Mouse (Mus musculus) hindbrain, embryonic 16.5 days (tissue): ENCODE data around the gene Pigc. TPM values are rescaled to one million over a fixed set of nuclear protein-coding genes. Genes with fewer than 3 reads are reported as not detected.

ENCODE experiments used
- ATAC-seq: fragments of 200-750 bp; cut with Nextera tagmentation; 2 replicates; pipeline ENCODE4 v1.8.0; 2017; ENCODE audit warnings: moderate TSS enrichment, moderate library complexity
- H3K27ac ChIP-seq: fragments of 300-500 bp; sonication (generic); 2 replicates; pipeline ENCODE4 v1.5.1; 2014; ENCODE audit warnings: low read depth, mild to moderate bottlenecking, control low read depth, low read length, moderate library complexity
- H3K27me3 ChIP-seq: fragments of 300-500 bp; sonication (generic); replicated peaks from 2 replicates; pipeline ENCODE4 v1.6.1; 2014; ENCODE audit warnings: low read length; ENCODE audit not compliant: control insufficient read depth, insufficient read depth
- H3K36me3 ChIP-seq: fragments of 300-500 bp; sonication (generic); 2 replicates; pipeline ENCODE4 v1.6.1; 2014; ENCODE audit warnings: mild to moderate bottlenecking, low read length, moderate library complexity, mixed read lengths; ENCODE audit not compliant: control insufficient read depth, insufficient read depth
- H3K4me1 ChIP-seq: fragments of 300-500 bp; sonication (generic); 2 replicates; pipeline ENCODE4 v1.6.1; 2014; ENCODE audit warnings: low read depth, low read length; ENCODE audit not compliant: control insufficient read depth, insufficient read depth
- H3K4me2 ChIP-seq: fragments of 300-500 bp; sonication (generic); 2 replicates; pipeline ENCODE4 v1.6.1; 2014; ENCODE audit warnings: mild to moderate bottlenecking, low read length, control low read depth, moderate library complexity
- H3K4me3 ChIP-seq: fragments of 300-500 bp; sonication (generic); 2 replicates; pipeline ENCODE4 v1.5.1; 2014; ENCODE audit warnings: mild to moderate bottlenecking, low read length, control low read depth, moderate library complexity
- H3K9ac ChIP-seq: fragments of 300-500 bp; sonication (generic); 2 replicates; pipeline ENCODE4 v1.6.1; 2014; ENCODE audit warnings: low read depth, mild to moderate bottlenecking, control low read depth, low read length, moderate library complexity
- H3K9me3 ChIP-seq: fragments of 300-500 bp; sonication (generic); 2 replicates; pipeline ENCODE4 v1.6.1; 2014; ENCODE audit warnings: mild to moderate bottlenecking, low read length, moderate library complexity; ENCODE audit not compliant: control insufficient read depth
- WGBS: fragments of 180-500 bp; shearing (Covaris S2); extraction: QIAGEN DNeasy Blood & Tissue Kit; methylation state at CpG from one replicate; pipeline ENCODE4 v1.1.7; 2014; 5-methylcytosine and 5-hydroxymethylcytosine counted together
- polyA plus RNA-seq: library from polyadenylated mRNA; unstranded; fragments of >200 nt; fragmentation: Nextera tagmentation; extraction: Ambion mirVana; gene quantifications from 2 replicates; pipeline ENCODE4 v1.2.1, GENCODE M21; 2015

Pigc gene
- polyA plus RNA-seq, 1 experiment from 2014 or later: 36.2 TPM

DNA sequence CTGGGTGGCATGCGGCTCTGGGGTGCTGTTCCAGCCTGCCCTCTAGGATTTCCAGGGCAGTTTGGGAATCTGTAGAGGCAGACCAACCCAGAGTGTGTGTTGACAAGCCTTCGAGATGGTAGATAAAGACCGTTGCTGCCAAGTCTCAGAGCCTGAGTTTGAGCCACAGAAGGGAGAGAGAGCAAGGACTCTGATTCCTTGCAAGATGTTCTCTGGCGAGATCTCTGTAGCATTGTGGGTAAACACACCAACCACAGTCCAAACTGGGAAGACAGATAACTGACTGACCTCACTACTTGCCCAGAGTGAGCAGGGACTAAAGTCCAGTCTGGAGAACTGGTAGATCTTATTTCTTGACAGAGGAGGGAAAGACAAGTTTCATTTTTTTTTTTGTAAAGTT lies 44.6 kb downstream of the Pigc start:
- peaks cover 6% of the 10 kb centered on the region; the same call in 1 of the 2 replicates for H3K36me3 ChIP-seq
- H3K9me3 ChIP-seq: no peaks in the 10 kb centered on the region
- no peak overlapping the region for H3K9ac ChIP-seq
- no peak for ATAC-seq
- H3K4me3 ChIP-seq: no peak overlapping the region
- no peak overlapping the region for H3K4me2 ChIP-seq
- H3K27ac ChIP-seq: no peak overlapping the region
- 91% methylated on average over 4 of the region's 4 CpGs for WGBS
- no peaks in the 10 kb centered on the region for H3K27me3 ChIP-seq
- no peaks in the 10 kb centered on the region; the same call in 1 of the 2 replicates for H3K4me1 ChIP-seq

DNA sequence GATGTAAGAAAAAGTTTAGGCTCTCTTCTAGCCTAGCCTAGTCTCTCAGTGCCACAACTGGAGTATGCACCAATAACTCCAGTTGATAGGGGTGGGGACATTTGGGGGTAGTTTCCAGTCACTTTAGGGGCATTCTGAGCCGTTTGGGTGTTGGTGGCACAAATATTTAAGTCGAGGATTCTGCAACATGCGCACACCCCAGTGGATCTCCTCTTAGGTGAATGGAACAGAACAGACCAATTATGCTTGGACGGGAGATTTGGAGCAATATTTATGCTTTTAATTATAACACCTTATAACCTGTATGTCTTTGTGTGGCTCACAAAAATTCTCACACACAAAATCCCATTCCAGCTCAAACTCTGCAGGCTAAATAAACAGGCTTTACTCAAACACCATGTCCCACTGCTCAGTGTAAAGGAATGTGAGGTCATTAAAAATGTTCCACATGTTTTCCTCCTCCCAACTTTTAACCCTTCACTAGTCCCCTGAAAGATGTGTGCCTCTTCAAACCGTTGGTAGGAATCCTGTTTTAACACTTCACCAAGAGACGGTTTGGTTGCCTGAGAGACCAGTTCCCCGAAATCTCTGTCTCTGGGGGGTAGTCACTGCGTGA lies 46.4 kb downstream of the Pigc start:
- no peak overlapping the region for H3K27ac ChIP-seq
- no peaks in the 10 kb centered on the region for H3K9me3 ChIP-seq
- H3K36me3 ChIP-seq: peaks cover 6% of the 10 kb centered on the region; the same call in 1 of the 2 replicates
- WGBS: 68% methylated on average over 8 of the region's 8 CpGs
- no peaks in the 10 kb centered on the region for H3K4me1 ChIP-seq
- H3K4me3 ChIP-seq: no peak overlapping the region
- H3K9ac ChIP-seq: no peak overlapping the region
- no peak overlapping the region for H3K4me2 ChIP-seq
- H3K27me3 ChIP-seq: no peaks in the 10 kb centered on the region
- no peak for ATAC-seq

DNA sequence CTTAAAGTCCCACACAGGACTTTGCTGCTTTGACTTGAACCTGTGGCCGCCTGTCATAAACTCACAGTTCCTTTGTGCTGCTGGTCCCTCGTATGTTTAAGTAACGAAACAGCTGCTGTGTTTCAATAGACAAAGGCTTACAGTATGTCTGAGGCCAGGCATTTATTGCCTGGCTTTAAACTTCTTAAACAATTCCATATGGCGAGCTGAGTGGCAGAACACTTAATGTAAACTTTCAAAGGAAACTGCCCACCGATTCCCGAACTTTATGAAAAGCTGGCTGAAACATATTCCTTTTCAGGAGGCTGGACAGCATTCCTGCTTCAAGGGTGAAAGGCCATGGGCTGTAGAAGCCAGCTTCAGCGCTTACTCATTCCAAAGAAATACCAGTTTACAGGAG lies 48.0 kb downstream of the Pigc start:
- H3K9me3 ChIP-seq: no peaks in the 10 kb centered on the region
- H3K36me3 ChIP-seq: no peaks in the 10 kb centered on the region
- H3K9ac ChIP-seq: no peak overlapping the region
- ATAC-seq: no peak
- no peak overlapping the region for H3K27ac ChIP-seq
- no peaks in the 10 kb centered on the region for H3K27me3 ChIP-seq
- H3K4me1 ChIP-seq: no peaks in the 10 kb centered on the region; the same call in 1 of the 2 replicates
- no peak overlapping the region for H3K4me2 ChIP-seq
- whole genome bisulfite sequencing: 59% methylated on average over 7 of the region's 7 CpGs
- H3K4me3 ChIP-seq: no peak overlapping the region

DNA sequence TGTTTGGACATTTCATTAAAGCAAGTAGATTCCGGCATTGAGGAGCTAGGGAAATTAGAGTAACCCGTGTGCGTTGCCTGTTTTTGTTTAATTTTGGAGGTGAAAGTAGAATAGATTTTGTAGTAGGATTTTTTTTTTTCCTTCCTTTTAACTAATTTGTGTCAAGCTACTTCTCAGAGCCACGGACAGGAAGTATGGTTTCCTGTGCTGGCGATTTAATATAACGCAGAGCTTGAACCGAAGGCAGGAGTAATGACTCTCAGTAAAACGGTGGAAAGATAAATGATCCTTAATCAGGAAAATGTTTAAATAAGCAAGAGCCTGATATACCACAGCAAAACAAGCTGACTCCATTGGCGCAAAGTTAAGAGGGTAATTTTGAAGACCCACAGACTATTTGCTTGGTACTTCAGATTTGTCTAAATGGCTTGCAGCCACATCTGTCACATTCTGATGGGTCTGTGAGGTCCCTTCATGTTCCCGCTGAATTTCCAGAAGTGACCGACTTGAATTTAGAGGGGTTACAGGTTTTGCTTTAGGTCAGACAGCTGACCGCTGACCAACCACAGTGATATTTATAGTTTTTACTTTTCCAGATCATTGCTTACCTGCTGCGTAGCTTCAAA lies 49.1 kb downstream of the Pigc start:
- H3K27me3 ChIP-seq: no peaks in the 10 kb centered on the region
- no peak for ATAC-seq
- H3K9ac ChIP-seq: no peak overlapping the region
- no peaks in the 10 kb centered on the region; the same call in 1 of the 2 replicates for H3K4me1 ChIP-seq
- H3K9me3 ChIP-seq: no peaks in the 10 kb centered on the region
- H3K36me3 ChIP-seq: no peaks in the 10 kb centered on the region
- H3K4me2 ChIP-seq: no peak overlapping the region
- no peak overlapping the region for H3K4me3 ChIP-seq
- H3K27ac ChIP-seq: no peak overlapping the region
- WGBS: 81% methylated on average over 13 of the region's 13 CpGs

DNA sequence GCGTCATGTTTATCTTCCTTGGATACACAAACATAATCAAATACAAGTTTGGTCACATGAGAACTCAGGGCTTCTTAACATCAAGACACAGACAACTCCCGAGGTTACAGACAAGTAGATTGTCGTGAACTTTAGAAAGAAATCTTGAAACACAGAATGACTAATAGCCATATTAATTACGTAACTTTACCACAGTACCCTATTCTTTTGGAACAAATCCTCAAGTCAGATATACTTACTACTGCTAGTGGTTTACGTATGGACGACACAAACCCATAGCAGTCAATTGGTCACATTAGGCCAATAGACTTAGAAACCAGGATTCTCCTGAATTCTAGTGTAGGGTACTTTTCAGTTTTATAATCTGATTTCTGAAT lies 49.6 kb downstream of the Pigc start:
- ATAC-seq: no peak

DNA sequence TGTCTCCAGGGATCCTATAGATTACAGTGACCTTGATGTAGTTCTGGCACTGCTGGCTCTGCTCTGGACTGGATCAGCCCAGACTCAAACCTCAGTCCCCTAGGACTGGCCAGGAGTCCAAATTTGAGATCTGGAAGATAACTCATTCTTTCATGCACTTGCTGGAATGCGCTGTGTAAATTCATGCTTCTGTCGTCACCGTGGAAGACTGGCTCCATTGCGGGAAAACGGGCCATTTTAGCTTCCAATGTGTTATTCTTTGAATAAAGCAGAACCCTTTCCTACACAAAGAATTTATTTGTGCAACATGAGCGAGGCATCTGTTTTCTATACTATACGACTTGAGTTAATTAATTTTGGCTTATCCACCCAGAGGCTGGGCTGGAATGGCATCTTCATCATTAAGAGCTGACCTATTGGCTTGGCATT lies 51.3 kb downstream of the Pigc start:
- WGBS: 49% methylated on average over 7 of the region's 7 CpGs
- Histone ChIP-seq H3K4me3 (no peak overlapping the region), H3K27me3 (no peaks in the 10 kb centered on the region), H3K4me2 (no peak overlapping the region), H3K27ac (no peak overlapping the region), H3K9me3 (no peaks in the 10 kb centered on the region), H3K9ac (no peak overlapping the region; the same call in 1 of the 2 replicates), H3K36me3 (no peaks in the 10 kb centered on the region), H3K4me1 (no peaks in the 10 kb centered on the region; the same call in 1 of the 2 replicates)
- no peak for ATAC-seq

More for the DNA sequence above, 49.6 kb downstream of the Pigc start:
- H3K36me3 ChIP-seq: no peaks in the 10 kb centered on the region
- no peaks in the 10 kb centered on the region; the same call in 1 of the 2 replicates for H3K4me1 ChIP-seq
- H3K9ac ChIP-seq: no peak overlapping the region
- 87% methylated on average over 6 of the region's 6 CpGs for WGBS
- no peak overlapping the region for H3K27ac ChIP-seq
- no peak overlapping the region for H3K4me3 ChIP-seq
- H3K4me2 ChIP-seq: no peak overlapping the region
- no peaks in the 10 kb centered on the region for H3K27me3 ChIP-seq
- H3K9me3 ChIP-seq: no peaks in the 10 kb centered on the region

- no peaks in the 10 kb centered on the region for H3K9me3 ChIP-seq
- no peak overlapping the region for H3K9ac ChIP-seq
- H3K27me3 ChIP-seq: no peaks in the 10 kb centered on the region
- no peaks in the 10 kb centered on the region for H3K36me3 ChIP-seq
- WGBS: 65% methylated on average over 4 of the region's 4 CpGs
- H3K4me3 ChIP-seq: no peak overlapping the region
- no peak overlapping the region for H3K27ac ChIP-seq
- ATAC-seq: no peak
- H3K4me1 ChIP-seq: no peaks in the 10 kb centered on the region; the same call in 1 of the 2 replicates
- no peak overlapping the region for H3K4me2 ChIP-seq
These were observed 51.8 kb downstream of the Pigc start for GRCm38 (mm10) chr1:162020766-162021165.

Other genes starting within 250 kb of the Pigc start
- gene Fasl, start 180.7 kb upstream of the Pigc start, polyA plus RNA-seq: 0.08 and 0.10 TPM in 2 replicates
- 17.5 and 20.1 TPM in 2 replicates for gene Suco, start 92.5 kb upstream of the Pigc start, polyA plus RNA-seq
- gene 4930558K02Rik, start 10.4 kb downstream of the Pigc start, polyA plus RNA-seq: 0.25 TPM in 1 of 2 replicates, not detected in the other